In the genomic region with DNA sequence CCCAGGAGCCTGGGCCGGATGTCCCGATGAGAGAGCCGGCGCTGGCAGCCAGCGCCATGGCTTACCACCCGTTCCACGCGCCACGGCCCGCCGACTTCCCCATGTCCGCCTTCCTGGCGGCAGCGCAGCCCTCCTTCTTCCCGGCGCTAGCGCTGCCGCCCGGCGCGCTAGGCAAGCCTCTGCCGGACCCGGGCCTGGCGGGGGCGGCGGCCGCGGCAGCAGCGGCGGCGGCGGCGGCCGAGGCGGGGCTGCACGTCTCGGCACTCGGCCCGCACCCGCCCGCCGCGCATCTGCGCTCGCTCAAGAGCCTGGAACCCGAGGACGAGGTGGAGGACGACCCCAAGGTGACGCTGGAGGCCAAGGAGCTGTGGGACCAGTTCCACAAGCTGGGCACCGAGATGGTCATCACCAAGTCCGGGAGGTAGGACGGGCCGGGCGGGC, we compare ENCODE assay signal across 8 mouse cellular contexts. TPM values are rescaled to one million over a fixed set of nuclear protein-coding genes. Genes with fewer than 3 reads are reported as not detected.
DNase-seq lines count a peak whose midpoint lies in the region; ATAC-seq and TF ChIP-seq lines count a peak whose summit lies in the region.

No protein-coding gene starts in this region.

- peaks cover 13% of the 10 kb centered on the region; the same call in 1 of the 2 replicates for H3K4me1 ChIP-seq in lung, embryonic 14.5 days (ENCODE audit: insufficient read depth)
- peaks cover 69% of the 10 kb centered on the region for H3K4me1 ChIP-seq in forebrain, embryonic 10.5 days
- H3K4me1 ChIP-seq in midbrain, postnatal 0 days (ENCODE audit: insufficient read depth, low read length), result no peaks in the 10 kb centered on the region

- peak overlapping the region; percentile 93 for H3K4me2 ChIP-seq in lung, embryonic 14.5 days
- peak overlapping the region; percentile 49 for H3K4me2 ChIP-seq in midbrain, postnatal 0 days (ENCODE audit: low read depth, low read length, poor library complexity, severe bottlenecking)

- under 1% methylated on average over 48 of the region's 54 CpGs for WGBS in lung, embryonic 14.5 days
- under 1% methylated on average over 52 of the region's 54 CpGs for WGBS in forebrain, embryonic 10.5 days
- under 1% methylated on average over 39 of the region's 54 CpGs for WGBS in midbrain, postnatal 0 days

- peaks cover 43% of the 10 kb centered on the region for H3K36me3 ChIP-seq in lung, embryonic 14.5 days (ENCODE audit: insufficient read depth)
- peaks cover 5% of the 10 kb centered on the region; the same call in 1 of the 2 replicates for H3K36me3 ChIP-seq in forebrain, embryonic 10.5 days (replicated peaks)
- no peaks in the 10 kb centered on the region for H3K36me3 ChIP-seq in midbrain, postnatal 0 days (ENCODE audit: insufficient read depth, low read length)

- H3K27ac ChIP-seq in lung, embryonic 14.5 days (ENCODE audit: low read depth), result peak overlapping the region; percentile 99
- peak overlapping the region; percentile 82 for H3K27ac ChIP-seq in forebrain, embryonic 10.5 days
- no peak overlapping the region for H3K27ac ChIP-seq in midbrain, postnatal 0 days (ENCODE audit: low read depth, low read length)

- peak overlapping the region; percentile 80 for H3K4me3 ChIP-seq in lung, embryonic 14.5 days (ENCODE audit: low read depth, low read length)
- H3K4me3 ChIP-seq in forebrain, embryonic 10.5 days, result peak overlapping the region; percentile 55
- H3K4me3 ChIP-seq in midbrain, postnatal 0 days (ENCODE audit: low read depth, low read length), result peak overlapping the region; percentile 31

- no peak for DNase-seq in lung, embryonic 14.5 days
- no peak for DNase-seq in lung, postnatal 36 days
- peak; percentile 65 for DNase-seq in forebrain, embryonic 10.5 days (ENCODE audit: extremely low spot score, low spot score)
- peak; percentile 57 for DNase-seq in kidney, postnatal 14 days
- DNase-seq in midbrain, postnatal 0 days (ENCODE audit: low spot score), result no peak
- DNase-seq in frontal cortex, postnatal 14 days (ENCODE audit: low spot score in 2 of 2), result no peak
- no peak for DNase-seq in cerebellum, adult 11 months
- no peak for DNase-seq in layer of hippocampus, postnatal 10 days (ENCODE audit: low spot score in 2 of 2)

- no peak for ATAC-seq in lung, embryonic 14.5 days (ENCODE audit: insufficient read depth)
- no peak for ATAC-seq in midbrain, postnatal 0 days (ENCODE audit: low FRiP score)

- peaks cover 65% of the 10 kb centered on the region for H3K27me3 ChIP-seq in lung, embryonic 14.5 days (ENCODE audit: insufficient read depth, low read length)
- H3K27me3 ChIP-seq in forebrain, embryonic 10.5 days (ENCODE audit: poor library complexity, severe bottlenecking), result peaks cover 100% of the 10 kb centered on the region
- H3K27me3 ChIP-seq in midbrain, postnatal 0 days (ENCODE audit: insufficient read depth, low read length), result peaks cover 83% of the 10 kb centered on the region

- TF ChIP-seq CTCF in lung, embryonic 14.5 days (IDR thresholded peaks at IDR 0.05; ENCODE audit: low read depth), result no peak
- no peak for TF ChIP-seq CTCF in midbrain, postnatal 0 days (IDR thresholded peaks at IDR 0.05)

- no peaks in the 10 kb centered on the region for H3K9me3 ChIP-seq in lung, embryonic 14.5 days (ENCODE audit: low read depth, low read length)
- no peaks in the 10 kb centered on the region for H3K9me3 ChIP-seq in forebrain, embryonic 10.5 days
- H3K9me3 ChIP-seq in midbrain, postnatal 0 days (ENCODE audit: low read length), result no peaks in the 10 kb centered on the region

- H3K9ac ChIP-seq in lung, embryonic 14.5 days, result peak overlapping the region; percentile 99
- H3K9ac ChIP-seq in midbrain, postnatal 0 days (replicated peaks; ENCODE audit: low read length, poor library complexity, severe bottlenecking), result no peak overlapping the region

RNA-seq across cellular contexts. Expression of gene Tbx2, which starts 0.8 kb away (rescaled TPM):
- 61.4 and 67.5 TPM in 2 replicates for polyA plus RNA-seq in lung, embryonic 14.5 days (2014; fragmentation: Nextera tagmentation; extraction: Ambion mirVana)
- 2.5 and 3.2 TPM in 2 replicates for polyA plus RNA-seq in forebrain, embryonic 10.5 days (2016; fragmentation: Nextera tagmentation; extraction: Ambion mirVana)
- total RNA-seq in midbrain, postnatal 0 days (2014; rRNA removed), result 3.9 and 4.4 TPM in 2 replicates
- polyA plus RNA-seq in midbrain, postnatal 0 days (2015; fragmentation: Nextera tagmentation; extraction: Ambion mirVana), result 0.32 and 0.42 TPM in 2 replicates
- 1 to 10 TPM; 3.0 to 3.9 TPM for total RNA-seq in layer of hippocampus, postnatal 10 days (2021)

RNA-seq across cellular contexts. Expression of gene Gm11444, which starts 17.0 kb away (rescaled TPM):
- not detected in 2 replicates for polyA plus RNA-seq in lung, embryonic 14.5 days (2014; fragmentation: Nextera tagmentation; extraction: Ambion mirVana)
- not detected in 2 replicates for polyA plus RNA-seq in forebrain, embryonic 10.5 days (2016; fragmentation: Nextera tagmentation; extraction: Ambion mirVana)
- total RNA-seq in midbrain, postnatal 0 days (2014; rRNA removed), result not detected in 2 replicates
- polyA plus RNA-seq in midbrain, postnatal 0 days (2015; fragmentation: Nextera tagmentation; extraction: Ambion mirVana), result not detected in 2 replicates
- total RNA-seq in layer of hippocampus, postnatal 10 days (2021), result not detected

RNA-seq across cellular contexts. Expression of gene Tbx4, which starts 53.1 kb away (rescaled TPM):
- polyA plus RNA-seq in lung, embryonic 14.5 days (2014; fragmentation: Nextera tagmentation; extraction: Ambion mirVana), result 67.9 and 73.4 TPM in 2 replicates
- 0.25 and 0.30 TPM in 2 replicates for polyA plus RNA-seq in forebrain, embryonic 10.5 days (2016; fragmentation: Nextera tagmentation; extraction: Ambion mirVana)
- total RNA-seq in midbrain, postnatal 0 days (2014; rRNA removed), result 0.05 and 0.27 TPM in 2 replicates
- 0.20 and 0.37 TPM in 2 replicates for polyA plus RNA-seq in midbrain, postnatal 0 days (2015; fragmentation: Nextera tagmentation; extraction: Ambion mirVana)
- total RNA-seq in layer of hippocampus, postnatal 10 days (2021), result under 1 TPM; 0.54 to 0.69 TPM

Comparison
In these comparisons a context has a peak if more than half of its experiments do, and no peak if none do; other contexts are left out.
1. DNase-seq: peak in forebrain, embryonic 10.5 days (single experiment) and kidney, postnatal 14 days (single experiment); none in lung, embryonic 14.5 days (single experiment), lung, postnatal 36 days (single experiment), midbrain, postnatal 0 days (single experiment), frontal cortex, postnatal 14 days (0 of 2), cerebellum, adult 11 months (single experiment) and layer of hippocampus, postnatal 10 days (0 of 2).
2. RNA of gene Tbx2, which starts 0.8 kb away (polyA plus RNA-seq): 61.4 to 67.5 TPM in lung, embryonic 14.5 days; 2.5 to 3.2 TPM in forebrain, embryonic 10.5 days and 0.32 to 0.42 TPM in midbrain, postnatal 0 days; every median in the first group is over 10 times any median in the second.
3. RNA of gene Tbx4, which starts 53.1 kb away (polyA plus RNA-seq): 67.9 to 73.4 TPM in lung, embryonic 14.5 days; 0.25 to 0.30 TPM in forebrain, embryonic 10.5 days and 0.20 to 0.37 TPM in midbrain, postnatal 0 days; every median in the first group is over 10 times any median in the second.
4. Peak in every context shown above with its lines, with median percentiles within 50 percentile points of each other: H3K4me3 ChIP-seq.